Mouse (Mus musculus) cerebellum, postnatal 14 days (tissue): ENCODE measurements around the gene Heatr5b.

Experiments used
- DNase-seq, 2 experiments: peaks; one replicate each; pipeline ENCODE4 v3.0.0; 2021; ENCODE audit warnings: mixed read lengths in 2 of 2

Heatr5b gene

DNA sequence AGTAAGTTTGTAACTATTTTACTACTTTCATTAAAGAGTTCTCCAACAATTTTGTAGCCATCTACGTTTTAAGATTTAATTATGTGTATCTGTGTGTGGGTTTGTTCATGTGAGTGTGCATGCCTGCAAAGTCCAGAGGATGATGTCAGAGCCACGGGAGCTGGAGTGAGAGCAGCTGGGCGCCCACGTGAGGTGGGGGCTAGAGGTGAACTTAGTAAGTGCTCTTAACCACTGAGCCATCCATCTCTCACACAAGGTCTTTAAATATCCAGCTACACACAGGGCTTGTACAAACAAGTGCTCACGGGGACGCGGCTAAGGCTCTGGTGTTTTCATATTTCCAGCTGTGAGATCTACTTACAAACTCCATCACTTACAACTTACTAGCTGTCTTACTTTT is 69.1 kb downstream of the Heatr5b start:
- DNase-seq, result no peak

DNA sequence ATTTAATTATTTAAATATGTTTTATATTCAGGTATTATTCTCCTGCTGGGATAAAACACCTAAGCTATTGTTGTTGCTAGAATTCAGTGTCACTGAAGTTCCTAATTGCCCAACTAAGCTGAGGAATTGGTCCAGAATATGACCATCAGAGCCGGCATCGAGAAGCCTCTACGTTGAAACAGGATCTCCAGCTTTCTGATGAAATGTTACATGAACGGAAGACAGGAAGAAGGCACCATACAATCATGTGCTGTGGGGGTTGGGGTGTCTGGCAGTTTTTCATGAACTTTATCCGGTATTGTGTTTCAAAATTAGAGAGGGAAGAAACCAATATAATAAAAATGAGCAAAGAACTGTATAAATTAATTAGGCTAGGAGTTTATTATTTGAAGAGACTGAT is 71.9 kb downstream of the Heatr5b start:
- no peak for DNase-seq

DNA sequence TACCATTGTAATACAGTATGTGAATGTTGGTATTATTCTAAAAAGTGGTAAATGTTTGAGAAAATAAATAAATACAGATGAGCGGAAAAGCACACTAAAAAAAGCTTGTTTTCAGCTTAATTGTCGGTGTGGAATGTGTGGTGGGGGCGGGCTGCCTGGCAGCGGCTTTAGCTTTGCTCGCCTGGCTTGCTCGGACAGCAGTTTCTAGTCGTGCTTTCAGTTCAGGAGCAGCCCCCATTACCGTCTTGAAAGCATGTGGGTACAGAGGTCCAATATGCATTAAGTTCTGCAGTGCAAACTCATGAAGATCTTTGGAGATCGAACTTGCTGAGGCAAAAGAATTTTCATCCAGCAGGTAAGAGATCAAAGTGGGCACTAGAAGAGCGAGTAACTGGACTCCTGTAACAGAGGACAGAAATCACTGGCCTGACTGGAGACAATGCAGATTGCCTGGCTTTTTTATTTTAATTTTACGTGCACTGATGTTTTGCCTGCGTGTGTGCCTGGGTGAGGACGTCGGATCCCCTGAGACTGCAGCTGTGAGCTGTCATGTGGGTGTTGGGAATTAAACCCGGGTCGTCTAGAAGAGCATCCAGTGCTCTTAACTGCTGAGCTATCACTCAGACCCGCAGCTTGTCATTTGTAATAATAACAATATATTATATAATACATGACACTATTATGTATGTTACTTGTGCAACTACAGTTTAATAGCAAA is 82.1 kb downstream of the Heatr5b start:
- no peak for DNase-seq

DNA sequence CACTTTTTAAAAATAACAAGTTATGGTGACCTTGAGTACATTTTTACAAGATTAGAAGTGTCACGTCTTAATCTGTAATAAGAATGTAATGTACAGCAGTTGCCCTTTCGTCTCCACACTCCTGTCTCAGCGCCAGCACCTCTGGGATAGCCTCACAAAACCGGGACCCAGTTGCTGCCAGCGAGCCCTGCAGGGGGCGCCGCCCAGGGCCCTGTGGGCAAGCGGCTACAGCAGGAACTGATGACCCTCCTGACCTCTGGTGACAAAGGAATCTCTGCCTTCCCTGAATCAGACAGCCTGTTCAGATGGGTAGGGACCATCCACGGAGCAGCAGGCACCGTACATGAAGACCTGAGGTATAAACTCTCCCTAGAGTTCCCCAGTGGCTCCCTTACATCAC is 83.1 kb downstream of the Heatr5b start:
- DNase-seq, result no peak

DNA sequence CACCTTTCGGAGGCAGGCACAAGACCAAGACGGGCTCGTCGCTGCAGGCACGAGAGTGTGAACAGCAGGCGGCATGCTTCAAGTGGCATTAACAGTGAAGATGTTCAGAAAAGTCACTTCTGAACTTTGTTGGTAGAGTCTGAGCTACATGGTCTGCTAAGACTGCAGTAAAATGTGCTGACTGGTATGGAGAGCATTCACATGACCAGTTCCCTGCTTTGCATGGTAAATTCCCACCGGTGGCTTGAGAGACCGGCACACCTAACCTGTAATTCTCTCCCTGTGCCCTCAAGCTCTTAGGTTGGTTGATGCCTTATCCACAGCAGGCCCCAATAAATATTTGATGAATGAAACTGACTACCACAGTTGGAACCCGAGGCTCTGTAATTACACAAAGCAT is 86.7 kb downstream of the Heatr5b start:
- DNase-seq, result no peak

DNA sequence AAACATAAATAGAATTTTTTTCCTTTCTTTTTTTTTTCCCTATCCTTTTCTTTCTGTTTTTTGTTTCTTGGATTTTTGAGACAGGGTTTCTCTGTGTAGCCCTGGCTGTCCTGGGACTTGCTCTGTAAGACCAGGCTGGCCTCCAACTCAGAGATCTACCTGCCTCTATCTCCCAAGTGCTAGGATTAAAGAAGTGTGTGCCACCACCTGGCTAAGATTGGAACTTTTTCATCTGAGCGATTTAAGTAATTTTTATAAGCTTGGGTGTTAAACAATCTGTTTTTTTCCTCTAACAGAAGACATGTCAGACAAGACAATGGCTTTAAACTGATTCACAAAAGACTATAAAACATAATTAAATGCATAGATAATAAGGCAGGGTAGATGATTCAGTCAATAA is 96.7 kb downstream of the Heatr5b start:
- DNase-seq, result no peak

DNA sequence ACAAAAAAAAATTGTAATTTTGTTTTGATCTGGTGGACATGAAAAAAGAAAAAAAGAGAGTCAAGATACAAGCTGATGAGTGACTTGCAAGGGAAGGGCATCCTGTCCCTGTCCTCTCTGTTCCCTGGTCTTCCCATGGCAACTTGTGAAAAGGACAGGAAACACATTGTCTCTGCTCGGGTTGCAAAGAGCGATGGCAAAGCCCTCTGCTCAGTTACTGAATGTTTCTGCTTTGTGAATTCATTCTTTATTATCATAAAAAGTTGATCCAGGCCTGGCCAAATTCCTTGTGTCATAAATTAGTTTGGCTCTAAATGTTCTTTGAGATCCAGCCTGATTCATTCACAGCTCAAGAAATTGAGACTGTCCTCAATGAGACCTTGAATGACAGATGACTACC is 97.4 kb downstream of the Heatr5b start:
- no peak for DNase-seq

DNA sequence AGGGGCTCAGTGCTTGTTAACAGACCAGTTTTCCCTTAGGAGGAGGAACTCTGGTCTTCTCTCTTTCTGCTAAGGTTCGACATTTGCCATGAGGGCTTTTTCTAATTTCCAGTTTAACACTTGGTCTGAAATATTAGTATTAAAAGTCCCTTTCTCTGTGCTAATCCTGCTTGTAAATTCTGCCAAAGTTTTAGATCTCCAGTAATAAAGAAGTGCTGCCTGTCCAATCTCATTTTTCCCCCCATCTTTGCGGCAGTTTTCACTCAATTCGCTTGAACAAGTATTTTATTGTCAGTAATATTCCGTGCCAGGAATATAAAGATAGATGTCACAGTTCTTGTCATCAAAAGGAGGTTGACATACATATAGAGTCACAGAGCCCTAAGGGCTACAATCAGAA is 98.1 kb downstream of the Heatr5b start, which contains the start of gene Strn:
Strn (minus strand) TSS at position 101 of the 400 bp plus-strand sequence.
- no peak for DNase-seq

DNA sequence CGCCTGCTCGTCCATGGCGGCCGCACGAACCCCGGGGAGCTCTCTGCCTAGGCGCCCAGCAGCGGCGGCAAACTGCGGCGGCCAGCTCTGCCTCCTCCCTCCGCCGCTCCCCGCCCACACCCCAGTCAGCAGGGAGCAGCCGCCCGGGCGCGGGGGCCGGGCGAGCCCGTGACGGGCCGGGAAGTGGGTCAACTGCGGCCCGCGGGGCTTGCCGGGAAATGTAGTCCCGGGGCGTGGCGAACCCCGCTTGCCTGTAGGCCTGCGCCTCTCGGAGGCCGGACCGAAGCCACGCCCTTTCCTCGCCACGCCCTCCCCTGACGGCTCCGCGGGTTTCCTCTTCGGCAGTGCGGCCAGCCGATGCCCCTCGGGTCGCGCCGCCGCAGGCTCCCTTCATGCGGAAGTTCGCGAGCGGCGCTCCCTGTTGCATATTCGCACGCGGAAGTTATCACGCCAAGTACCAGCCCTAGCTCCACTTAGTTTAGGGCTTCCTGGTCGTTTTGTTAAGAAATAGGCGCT is 98.6 kb downstream of the Heatr5b start:
- peak; percentile 97 to 99 for DNase-seq

DNA sequence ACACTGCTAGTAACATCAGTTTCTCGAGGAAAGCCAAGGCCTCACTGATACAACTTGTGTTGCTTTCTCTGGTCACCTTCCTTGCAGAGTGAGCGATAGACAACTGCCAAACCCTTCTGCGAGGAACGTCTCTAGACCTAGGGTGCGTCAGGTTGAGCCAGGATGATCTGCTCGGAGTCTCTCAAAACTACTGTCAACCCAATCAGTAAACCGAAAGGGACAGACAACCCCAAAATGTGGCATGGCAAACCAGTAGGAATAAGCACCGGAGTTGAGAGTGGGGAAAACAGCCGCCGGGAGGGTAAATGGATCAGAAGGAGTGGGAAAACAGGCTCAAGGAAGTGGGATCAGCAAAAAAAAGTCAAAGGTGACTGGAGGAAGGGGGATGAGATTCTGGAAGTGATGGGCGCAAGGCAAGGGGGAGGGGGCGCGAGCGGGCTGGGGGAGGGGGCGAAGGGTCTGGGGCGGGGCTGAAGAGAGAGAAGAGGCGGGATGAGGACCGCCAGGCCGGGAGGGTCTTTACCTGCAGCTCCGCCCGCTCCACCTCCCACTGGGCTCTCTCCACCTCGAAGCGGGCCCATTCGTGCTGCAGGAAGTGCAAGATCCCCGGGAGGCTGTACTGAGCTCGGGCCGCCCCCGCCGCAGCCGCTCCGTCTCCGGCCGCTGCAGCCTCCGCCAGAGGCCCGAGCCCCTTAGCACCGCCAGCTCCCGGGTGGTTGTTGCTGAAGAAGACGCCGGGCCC is 99.3 kb downstream of the Heatr5b start:
- peak in 1 of 2 experiments; percentile 50 for DNase-seq

DNA sequence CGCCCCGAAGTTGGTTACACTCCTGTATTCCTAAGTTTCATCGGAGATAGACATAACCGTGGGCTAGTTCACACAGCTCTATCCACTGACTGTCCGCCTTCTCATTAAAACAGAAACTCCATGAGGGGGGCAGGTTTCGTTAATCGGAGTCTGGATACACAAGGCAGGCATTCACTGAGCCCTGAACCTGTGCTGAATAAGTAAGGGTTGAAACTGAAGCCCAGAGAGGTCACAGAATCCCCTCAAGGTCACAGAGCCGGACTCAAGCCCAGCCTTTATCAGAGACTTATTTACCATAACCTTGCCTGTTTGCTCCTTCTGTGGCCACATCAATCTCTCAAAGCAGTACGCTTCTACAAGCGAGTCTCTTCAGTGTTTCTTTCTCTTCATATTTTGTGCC is 100.4 kb downstream of the Heatr5b start:
- DNase-seq, result no peak

DNA sequence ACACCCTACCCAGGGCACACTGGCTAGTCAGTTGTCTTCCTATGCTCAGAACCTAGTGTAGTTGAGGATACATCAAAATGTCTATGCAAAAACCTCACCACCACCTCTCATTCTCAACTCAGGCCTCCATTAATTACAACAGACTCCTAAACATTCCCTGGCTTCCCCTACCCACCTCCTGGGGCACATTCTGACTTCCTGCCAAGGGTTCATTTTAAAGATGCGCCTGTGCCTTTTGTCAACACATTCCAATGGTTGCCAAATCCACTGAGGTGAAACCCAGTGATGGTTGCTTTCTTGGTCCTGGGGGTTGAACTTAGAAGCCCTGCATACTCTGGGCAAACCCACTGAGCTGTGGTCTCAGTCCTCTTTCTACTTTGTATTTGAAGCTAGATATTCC is 103.1 kb downstream of the Heatr5b start:
- peak; percentile 28 to 46 for DNase-seq

DNA sequence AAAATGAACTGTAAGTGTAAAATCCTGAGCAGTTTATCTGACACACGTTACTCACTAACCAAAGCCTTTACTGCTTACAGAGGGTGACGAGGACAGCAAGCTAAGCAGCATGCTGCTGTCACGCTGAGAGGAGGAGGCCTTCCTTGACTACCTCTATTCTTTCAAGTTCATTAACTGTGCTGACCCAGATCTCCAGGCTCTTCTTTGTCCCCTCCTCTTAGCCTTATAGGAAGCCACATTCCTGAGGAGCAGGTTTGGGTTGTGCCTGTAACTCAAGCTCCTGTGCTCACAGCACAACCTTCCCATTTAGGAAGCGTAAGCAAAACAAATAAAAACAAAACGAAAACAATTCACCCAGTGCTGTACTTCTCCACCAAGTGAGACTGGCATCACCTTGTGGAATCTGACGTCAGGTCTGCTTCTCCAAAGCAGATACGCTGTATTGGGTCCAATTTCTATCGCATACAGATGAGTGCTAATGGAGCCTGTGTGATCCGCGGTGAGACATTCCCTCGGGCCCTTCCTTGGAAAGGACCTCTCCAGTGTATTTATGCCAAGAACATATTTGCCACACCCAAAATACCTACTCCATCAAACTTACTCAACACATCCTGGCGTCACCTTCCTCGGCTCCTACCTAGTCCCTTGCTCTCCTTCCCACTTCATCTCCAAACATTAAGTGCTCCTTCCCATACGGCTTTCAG is 108.3 kb downstream of the Heatr5b start:
- DNase-seq, result no peak

DNA sequence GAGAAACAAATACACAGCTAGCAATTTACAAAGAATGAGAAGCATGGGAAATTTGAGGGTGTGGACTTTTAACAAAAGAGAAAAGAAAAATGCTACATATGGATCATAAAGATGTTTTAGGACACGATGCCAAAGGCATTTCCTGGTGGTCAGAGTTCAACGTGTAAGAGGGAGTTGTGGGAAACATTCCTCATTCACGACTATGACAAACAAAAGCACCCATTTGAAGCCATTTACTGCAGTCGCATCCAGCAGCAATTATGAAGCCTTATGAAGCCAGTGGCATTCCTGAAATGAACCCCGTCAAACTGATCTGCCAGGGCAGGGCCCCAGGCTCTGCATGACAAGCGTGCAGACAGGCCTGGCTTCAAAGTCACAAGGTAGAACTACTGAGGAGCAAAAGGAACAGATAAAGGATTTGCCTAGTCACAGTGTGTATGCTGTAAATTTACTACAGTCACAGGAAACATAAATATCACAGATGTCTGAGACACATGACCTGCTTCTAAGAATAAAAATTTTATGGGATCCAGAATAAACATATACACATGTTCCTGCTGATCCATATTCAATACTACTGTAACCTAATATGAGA is 110.6 kb downstream of the Heatr5b start:
- DNase-seq, result no peak

DNA sequence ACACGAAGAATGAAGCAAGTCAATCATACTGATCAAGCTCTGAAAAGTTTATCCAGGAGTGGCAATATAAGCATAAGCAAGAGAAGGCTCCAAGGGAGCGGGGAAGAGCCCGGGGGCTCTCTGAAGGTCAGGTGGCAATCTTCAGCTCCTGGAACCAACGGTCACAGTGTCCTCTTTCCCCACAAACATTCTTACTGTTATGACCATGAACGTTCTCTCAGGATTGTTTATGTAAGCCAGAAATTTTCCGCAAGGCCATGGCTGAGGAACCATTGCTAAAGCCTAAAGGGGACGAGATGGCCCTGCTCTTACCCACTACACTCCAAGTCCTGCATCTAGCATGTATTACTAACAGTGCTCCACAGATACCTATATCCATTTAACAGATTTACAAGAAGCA is 113.5 kb downstream of the Heatr5b start:
- no peak for DNase-seq

DNA sequence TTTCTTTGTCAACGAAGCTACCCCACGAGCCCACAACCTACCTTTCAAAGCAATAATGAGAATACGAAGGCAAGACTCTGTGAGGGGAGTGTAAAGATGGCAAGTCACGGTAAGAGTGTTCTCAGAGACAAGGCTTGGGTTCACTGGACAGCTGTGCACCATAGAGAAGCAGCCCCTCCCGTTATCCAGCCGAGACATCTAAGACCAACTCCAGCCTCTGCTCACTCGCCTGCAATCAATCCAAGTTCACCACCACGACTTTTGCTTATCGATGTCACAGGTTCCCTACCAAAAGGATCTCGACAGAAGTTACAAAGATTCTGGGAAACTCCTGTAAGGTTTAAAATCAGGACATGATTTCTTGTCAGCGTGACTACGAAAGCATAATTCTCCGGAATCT is 116.1 kb downstream of the Heatr5b start:
- DNase-seq, result no peak

DNA sequence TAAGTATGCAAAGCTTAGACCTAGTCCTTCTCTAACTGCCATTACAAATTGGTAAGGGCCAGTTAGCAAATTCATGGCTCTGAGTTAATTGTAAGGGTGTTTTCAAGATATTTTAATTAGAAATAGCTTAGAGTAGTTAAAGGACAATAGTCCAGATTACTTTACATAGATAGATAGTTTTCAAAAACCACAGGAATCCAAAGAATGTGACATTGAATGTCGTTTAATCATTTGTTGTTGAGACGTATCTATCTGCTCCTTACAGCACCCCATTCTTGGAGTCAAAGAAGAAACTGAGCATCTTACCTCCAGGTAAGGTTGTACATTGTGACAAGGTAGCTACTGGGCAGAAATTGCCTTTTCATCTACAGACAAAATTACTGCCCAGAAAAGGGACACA is 124.9 kb downstream of the Heatr5b start:
- DNase-seq, result no peak

DNA sequence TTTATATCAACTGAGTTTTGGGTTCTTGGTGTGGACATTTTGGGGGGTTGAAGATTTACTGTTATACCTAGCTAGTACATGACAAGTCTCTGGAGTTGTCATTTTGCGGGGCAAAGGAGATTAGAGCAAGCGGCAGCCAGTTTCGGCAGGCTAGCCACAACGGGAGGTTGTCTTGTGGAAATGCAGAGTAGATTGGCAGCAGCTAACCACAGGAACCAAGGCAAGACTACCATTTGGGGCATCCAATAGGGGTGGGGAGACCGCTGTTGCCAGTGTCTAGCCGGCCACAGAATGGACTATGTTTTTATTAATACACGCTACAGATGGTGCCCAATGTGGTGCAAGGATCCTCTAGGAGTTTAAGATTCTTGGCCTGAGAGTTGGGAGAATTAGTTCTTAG is 126.7 kb downstream of the Heatr5b start:
- peak in 1 of 2 experiments; percentile 18 for DNase-seq

DNA sequence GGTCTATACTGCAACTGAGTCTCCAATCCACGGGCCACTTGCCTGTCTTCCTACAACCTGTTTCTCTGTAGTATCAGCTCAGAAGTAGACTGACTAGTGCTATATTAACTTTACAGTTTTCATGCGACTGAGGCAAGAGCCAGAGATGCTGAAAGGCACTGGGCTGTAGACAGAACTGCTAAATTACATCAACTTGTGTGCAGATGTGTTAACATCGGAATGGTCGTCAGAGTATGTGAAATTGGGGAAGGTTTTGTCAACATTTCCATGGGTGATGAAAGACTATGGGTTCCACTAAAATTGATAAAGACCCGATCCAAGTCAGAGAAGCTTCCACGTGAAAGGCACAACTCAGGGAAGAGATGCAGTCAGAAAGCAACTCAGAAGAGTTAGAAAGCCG is 132.2 kb downstream of the Heatr5b start:
- no peak for DNase-seq
